Mouse (Mus musculus) hindbrain, embryonic 10.5 days (tissue): ENCODE data around the gene Elk4. TPM values are rescaled to one million over a fixed set of nuclear protein-coding genes. Genes with fewer than 3 reads are reported as not detected.

Source experiments
- DNase-seq: peaks from one replicate; pipeline ENCODE4 v3.0.0-alpha.2; 2017; ENCODE audit warnings: low spot score
- H3K27ac ChIP-seq: fragments of 300-500 bp; sonication (generic); 2 replicates; pipeline ENCODE4 v1.5.1; 2016; ENCODE audit warnings: mild to moderate bottlenecking, moderate library complexity
- H3K27me3 ChIP-seq: fragments of 300-500 bp; sonication (generic); 2 replicates; pipeline ENCODE4 v1.6.1; 2016; ENCODE audit warnings: mild to moderate bottlenecking; ENCODE audit not compliant: poor library complexity, insufficient read depth, severe bottlenecking
- H3K36me3 ChIP-seq: fragments of 300-500 bp; sonication (generic); 2 replicates; pipeline ENCODE4 v1.6.1; 2016; ENCODE audit warnings: mild to moderate bottlenecking, moderate library complexity
- H3K4me1 ChIP-seq: fragments of 300-500 bp; sonication (generic); replicated peaks from 2 replicates; pipeline ENCODE4 v1.6.1; 2016; ENCODE audit warnings: mild to moderate bottlenecking
- H3K4me3 ChIP-seq: fragments of 300-500 bp; sonication (generic); 2 replicates; pipeline ENCODE4 v1.5.1; 2016; ENCODE audit warnings: mild to moderate bottlenecking, moderate library complexity
- H3K9me3 ChIP-seq: fragments of 300-500 bp; sonication (generic); 2 replicates; pipeline ENCODE4 v1.6.1; 2016; ENCODE audit warnings: mild to moderate bottlenecking, moderate library complexity
- WGBS: fragments of 180-500 bp; shearing (Covaris S2); methylation state at CpG from one replicate; pipeline ENCODE4 v1.1.7; 2016; 5-methylcytosine and 5-hydroxymethylcytosine counted together
- polyA plus RNA-seq: library from polyadenylated mRNA; unstranded; fragments of >200 nt; fragmentation: Nextera tagmentation; extraction: Ambion mirVana; gene quantifications from 2 replicates; pipeline ENCODE4 v1.2.1, GENCODE M21; 2016

Gene Elk4
- 12.9 and 13.2 TPM in 2 replicates for polyA plus RNA-seq

DNA sequence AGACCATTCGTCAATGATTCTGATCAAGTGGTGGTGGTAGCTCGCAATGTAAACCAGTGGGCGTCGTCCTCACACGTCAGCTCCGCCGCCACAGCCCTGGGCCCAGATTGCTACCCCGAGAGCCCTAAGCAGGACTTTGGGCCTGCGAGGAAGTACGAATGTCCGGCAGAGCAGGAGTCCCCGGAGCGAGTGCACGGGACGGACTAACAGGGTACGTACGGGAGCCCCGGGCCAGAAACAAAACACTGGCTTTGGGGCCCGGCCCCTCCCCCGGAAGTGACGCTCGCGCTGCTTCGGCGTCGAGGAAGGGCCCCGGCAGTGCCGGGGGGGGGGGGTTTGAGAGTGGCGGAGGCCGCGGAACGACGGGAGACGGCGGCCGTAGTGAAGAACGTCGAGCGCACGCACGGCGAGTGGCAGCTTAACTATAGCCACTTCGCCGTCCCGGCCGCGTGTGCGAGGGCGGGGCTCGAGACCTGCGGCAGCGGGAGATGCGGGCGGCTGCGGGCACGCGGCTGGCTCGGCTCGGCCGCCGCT, at the start of gene Elk4:
Gene Elk4, plus strand, starts transcription at position 326 of the 534 bp plus-strand sequence.
- Histone ChIP-seq H3K4me3 (peak within 1 kb of the TSS; percentile 90), H3K4me1 (peaks cover 29% of the 10 kb centered on the region), H3K27ac (peak within 1 kb of the TSS; percentile 99), H3K9me3 (no peaks in the 10 kb centered on the region), H3K27me3 (no peaks in the 10 kb centered on the region), H3K36me3 (0 out of 2 replicates have a peak, but pooled peaks cover 2% of the 10 kb centered on the region)
- peak; percentile 93 for DNase-seq
- under 1% methylated on average over 61 of the region's 61 CpGs for WGBS

DNA sequence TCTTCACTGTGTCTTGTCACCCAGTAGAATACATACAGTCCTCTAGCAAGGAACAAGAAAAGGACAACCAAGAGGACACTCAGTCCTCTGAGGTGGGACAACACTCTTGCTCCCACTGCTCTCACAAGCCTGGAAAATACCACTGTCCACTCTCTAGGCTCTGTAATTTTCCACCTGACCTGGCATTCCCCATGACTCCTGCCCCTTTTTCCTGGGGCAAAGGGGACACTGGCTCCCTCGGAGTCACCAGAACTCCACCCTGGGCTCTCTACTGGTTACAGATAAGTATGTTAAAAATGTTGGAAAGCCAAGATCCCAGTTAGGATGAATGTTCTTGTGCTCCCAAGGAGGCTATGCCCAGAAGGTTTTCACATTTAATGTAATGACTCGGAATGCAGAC, 46.4 kb upstream of the Elk4 start:
- no peak for DNase-seq
- Histone ChIP-seq H3K36me3 (no peaks in the 10 kb centered on the region), H3K4me1 (peaks cover 55% of the 10 kb centered on the region), H3K27me3 (peaks cover 61% of the 10 kb centered on the region), H3K9me3 (no peaks in the 10 kb centered on the region), H3K4me3 (no peak overlapping the region), H3K27ac (0 out of 2 replicates have a peak overlapping the region, but pooled peaks have one; percentile 16)
- WGBS: 47% methylated on average over 2 of the region's 2 CpGs

DNA sequence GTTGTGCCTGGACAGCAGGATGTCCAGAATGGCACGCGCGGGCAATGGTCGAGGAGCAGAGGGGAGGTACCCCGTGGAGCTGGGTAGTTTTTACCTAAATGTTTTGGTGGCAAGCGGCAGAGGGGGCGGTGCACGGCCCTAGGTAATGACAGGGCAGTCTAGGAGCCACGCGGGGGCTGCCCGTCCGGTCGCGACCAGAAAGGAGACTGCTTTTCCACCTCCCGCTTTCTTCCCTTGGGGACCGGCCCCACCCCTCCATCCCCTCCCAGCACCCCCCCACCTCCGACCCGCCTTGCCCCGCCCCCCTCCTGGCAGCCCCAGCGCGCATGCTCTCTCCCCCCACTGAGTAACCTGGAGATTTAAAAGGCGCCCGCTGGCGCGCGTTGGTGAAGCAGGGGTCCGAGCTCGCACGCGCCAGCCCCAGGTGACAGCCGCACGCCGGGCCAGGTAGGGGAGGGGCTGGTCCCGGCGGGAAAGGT, 44.8 kb upstream of the Elk4 start, which contains the start of gene Slc45a3:
Gene Slc45a3, plus strand, starts transcription at position 362 of the 479 bp plus-strand sequence.
- DNase-seq: peak; percentile 63
- Histone ChIP-seq H3K27me3 (peaks cover 70% of the 10 kb centered on the region), H3K4me3 (peak within 1 kb of the TSS; percentile 92), H3K27ac (peak within 1 kb of the TSS; percentile 90), H3K9me3 (no peaks in the 10 kb centered on the region), H3K4me1 (peaks cover 66% of the 10 kb centered on the region), H3K36me3 (no peaks in the 10 kb centered on the region)
- WGBS: under 1% methylated on average over 35 of the region's 35 CpGs

DNA sequence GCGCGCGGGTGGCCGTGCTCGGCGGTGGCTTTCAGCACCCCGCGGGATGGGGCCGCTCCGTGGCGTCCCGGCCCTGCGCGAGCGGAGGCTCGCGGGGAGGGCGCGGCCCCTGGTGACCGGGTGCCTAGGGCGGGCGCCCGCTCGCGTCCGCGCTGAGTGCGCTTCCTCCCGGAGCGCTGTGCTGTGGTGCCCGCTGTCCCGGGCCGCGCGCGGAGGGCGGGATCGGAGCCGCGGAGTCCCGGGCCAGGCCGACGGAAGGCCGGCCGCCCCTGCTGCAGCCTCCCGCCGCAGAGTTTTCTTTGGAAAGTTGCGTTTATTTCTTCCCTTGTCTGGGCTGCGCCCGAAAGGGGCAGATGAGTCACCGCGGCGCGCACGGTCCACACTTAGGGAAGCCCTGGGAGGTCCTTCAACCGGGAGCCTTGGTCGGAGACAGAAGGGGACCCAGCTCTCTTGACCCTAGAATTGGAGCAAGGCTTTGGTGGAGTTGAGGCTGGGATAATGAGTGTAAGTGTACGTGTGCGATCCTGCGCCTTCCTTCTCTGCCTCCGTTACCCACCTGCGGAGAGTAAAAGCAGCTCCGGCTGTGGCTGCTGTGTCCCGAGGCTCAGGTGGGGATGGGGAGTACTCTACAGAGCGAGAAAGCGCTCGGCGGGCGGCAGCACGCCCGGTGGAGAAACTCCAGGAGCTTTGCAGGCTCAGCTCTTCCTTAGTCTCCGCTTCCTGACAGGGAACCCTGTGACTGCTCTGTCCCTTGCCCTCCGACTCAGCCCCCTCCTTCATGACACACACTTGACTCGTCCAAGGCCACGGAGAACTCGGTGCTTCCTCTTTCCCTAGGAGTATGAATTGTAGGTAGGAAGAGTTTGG, 44.1 kb upstream of the Elk4 start:
- peak overlapping the region; percentile 92 for H3K4me3 ChIP-seq
- peak overlapping the region; percentile 90 for H3K27ac ChIP-seq
- peak; percentile 47 for DNase-seq
- H3K36me3 ChIP-seq: no peaks in the 10 kb centered on the region
- H3K27me3 ChIP-seq: peaks cover 71% of the 10 kb centered on the region
- peaks cover 66% of the 10 kb centered on the region for H3K4me1 ChIP-seq
- no peaks in the 10 kb centered on the region for H3K9me3 ChIP-seq
- under 1% methylated on average over 76 of the region's 76 CpGs for WGBS

DNA sequence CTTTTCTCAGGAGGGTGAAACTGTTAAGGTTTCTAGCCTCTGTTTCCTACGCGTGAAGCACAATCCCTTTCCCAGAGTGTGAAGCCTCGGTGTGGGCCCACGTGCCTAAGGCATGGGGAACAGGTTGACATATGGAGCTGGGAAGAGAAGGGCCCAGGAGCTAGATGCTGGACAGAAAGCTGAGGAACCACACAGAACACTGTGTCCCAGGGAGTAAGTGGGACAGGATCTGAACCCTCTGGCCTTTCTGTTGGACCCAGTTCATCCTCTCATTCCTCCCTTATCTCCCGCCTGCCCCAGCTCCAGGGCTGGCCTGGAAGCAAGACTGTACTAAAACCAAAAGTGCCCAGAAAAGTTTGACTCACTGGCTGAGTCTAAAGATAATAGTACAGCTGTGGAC, 43.3 kb upstream of the Elk4 start:
- peak overlapping the region; percentile 92 for H3K4me3 ChIP-seq
- 28% methylated on average over 5 of the region's 5 CpGs for WGBS
- H3K4me1 ChIP-seq: peaks cover 74% of the 10 kb centered on the region

DNA sequence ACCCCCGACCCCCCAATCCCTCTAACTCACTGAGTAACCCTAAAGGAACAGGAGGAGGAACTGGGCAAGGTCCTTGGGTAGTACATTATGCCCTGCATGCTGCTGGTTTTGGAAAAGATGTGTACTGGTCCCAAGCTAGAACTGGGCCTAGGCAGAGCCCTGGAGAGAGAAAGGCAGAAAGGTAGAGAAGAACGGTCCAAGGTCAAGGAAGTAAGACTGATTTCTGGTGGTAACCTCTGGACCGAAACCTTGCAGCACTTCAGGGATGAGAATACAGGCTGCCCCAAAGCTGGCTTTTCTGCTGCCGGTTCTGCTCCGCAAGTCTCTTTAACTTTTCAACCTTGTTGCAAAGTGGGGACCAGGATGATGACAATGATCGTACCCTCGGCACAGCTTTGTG, 42.8 kb upstream of the Elk4 start:
- H3K4me1 ChIP-seq: peaks cover 79% of the 10 kb centered on the region
- no peaks in the 10 kb centered on the region for H3K36me3 ChIP-seq
- H3K27ac ChIP-seq: no peak overlapping the region; the same call in 1 of the 2 replicates
- 72% methylated on average over 7 of the region's 7 CpGs for WGBS
- H3K4me3 ChIP-seq: peak overlapping the region; percentile 92
- peaks cover 80% of the 10 kb centered on the region for H3K27me3 ChIP-seq
- DNase-seq: no peak
- no peaks in the 10 kb centered on the region for H3K9me3 ChIP-seq

More for the DNA sequence above, 43.3 kb upstream of the Elk4 start:
- no peak for DNase-seq
- Histone ChIP-seq H3K27me3 (peaks cover 79% of the 10 kb centered on the region), H3K36me3 (no peaks in the 10 kb centered on the region), H3K9me3 (no peaks in the 10 kb centered on the region), H3K27ac (peak overlapping the region; percentile 90)

DNA sequence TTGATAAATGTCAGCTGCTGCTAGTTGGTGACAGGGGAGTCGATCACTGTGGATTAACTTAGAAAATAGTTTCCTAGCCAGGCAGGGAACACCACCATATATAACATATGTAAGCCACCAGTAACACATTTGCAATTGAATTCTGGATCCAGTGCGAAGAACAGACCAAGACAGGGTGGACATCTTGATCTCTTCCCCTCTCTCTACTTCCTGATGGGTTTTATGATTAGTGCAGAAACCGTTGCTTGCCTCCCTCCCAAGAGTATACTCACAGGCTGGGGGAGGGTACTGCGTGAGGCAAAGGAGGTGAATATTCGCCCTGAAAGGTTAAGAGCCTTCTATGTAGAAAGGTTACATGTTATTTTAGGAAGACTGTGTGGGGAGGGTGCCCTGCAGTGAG, 41.6 kb upstream of the Elk4 start:
- H3K9me3 ChIP-seq: no peaks in the 10 kb centered on the region
- H3K36me3 ChIP-seq: no peaks in the 10 kb centered on the region
- H3K27ac ChIP-seq: peak overlapping the region; percentile 73; the same call in 1 of the 2 replicates
- 44% methylated on average over 5 of the region's 5 CpGs for WGBS
- H3K4me1 ChIP-seq: peaks cover 89% of the 10 kb centered on the region
- no peak for DNase-seq
- H3K4me3 ChIP-seq: peak overlapping the region; percentile 20; the same call in 1 of the 2 replicates
- peaks cover 76% of the 10 kb centered on the region for H3K27me3 ChIP-seq

DNA sequence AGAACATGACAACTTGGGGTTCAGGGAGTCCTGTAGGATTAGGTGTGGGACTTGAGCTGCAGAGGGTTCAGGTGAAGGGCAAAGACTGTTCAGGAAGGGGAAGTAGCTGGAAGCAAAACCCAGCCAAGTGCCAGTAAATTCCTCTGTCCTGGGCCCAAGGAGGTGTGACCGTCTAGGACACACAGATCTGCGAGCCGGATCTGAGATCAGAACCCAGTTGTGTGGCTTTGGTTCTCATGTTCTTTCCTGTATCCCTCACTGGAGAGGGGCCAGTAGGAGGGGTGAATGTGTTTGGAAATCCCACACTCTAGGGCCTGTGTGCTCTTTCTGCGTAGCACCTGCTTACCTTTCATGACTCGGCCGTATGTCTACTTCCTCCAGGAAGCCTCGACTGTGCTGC, 40.1 kb upstream of the Elk4 start:
- no peak overlapping the region for H3K4me3 ChIP-seq
- H3K4me1 ChIP-seq: peaks cover 95% of the 10 kb centered on the region
- WGBS: 80% methylated on average over 7 of the region's 7 CpGs
- no peaks in the 10 kb centered on the region for H3K9me3 ChIP-seq
- H3K27ac ChIP-seq: peak overlapping the region; percentile 66
- no peaks in the 10 kb centered on the region for H3K36me3 ChIP-seq
- DNase-seq: no peak
- H3K27me3 ChIP-seq: peaks cover 61% of the 10 kb centered on the region

DNA sequence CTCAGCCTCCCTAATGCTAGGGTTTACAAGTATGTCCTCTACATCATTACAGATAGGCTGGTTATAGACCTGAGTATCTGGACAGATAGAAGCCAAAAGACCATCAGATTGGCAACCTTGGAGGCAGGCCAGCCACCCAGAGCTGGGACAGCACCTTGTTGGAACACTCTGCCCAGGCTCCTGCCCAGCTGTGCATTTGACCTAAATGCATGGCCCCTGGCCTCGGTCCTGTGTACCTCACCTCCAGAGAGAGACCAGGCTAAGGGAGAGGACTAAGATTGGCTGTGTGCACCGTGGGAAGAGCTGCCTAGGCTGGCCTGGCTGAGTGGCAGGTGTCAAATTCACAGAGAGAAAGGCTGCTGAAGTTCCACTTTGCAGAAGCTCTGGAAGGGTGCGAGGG, 38.9 kb upstream of the Elk4 start:
- Histone ChIP-seq H3K4me1 (peaks cover 95% of the 10 kb centered on the region), H3K4me3 (no peak overlapping the region), H3K27ac (peak overlapping the region; percentile 96), H3K27me3 (peaks cover 52% of the 10 kb centered on the region), H3K36me3 (no peaks in the 10 kb centered on the region), H3K9me3 (no peaks in the 10 kb centered on the region)
- no peak for DNase-seq
- WGBS: 31% methylated on average over 3 of the region's 3 CpGs

DNA sequence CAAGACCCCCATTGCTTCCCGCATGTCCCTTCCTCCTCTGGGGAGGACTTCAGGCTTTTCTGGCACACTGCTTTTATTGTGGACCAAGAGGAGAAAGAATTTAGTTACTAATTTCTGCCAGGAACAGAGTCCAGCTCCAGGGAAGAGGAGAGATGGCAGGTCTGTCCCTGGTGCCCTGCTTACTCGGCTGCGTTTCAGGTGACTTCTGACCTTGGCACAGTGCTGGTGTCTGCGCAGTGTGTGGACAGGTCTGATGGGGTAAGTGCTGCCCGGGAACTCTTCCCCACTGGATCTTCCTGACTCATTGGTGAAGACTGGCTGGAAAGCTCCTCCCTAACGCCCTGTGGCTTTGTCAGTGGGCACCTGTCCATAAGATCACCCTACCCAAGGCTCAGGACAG, 38.4 kb upstream of the Elk4 start:
- DNase-seq: no peak
- WGBS: 65% methylated on average over 6 of the region's 6 CpGs
- Histone ChIP-seq H3K4me1 (peaks cover 95% of the 10 kb centered on the region), H3K27ac (peak overlapping the region; percentile 96), H3K27me3 (peaks cover 52% of the 10 kb centered on the region), H3K4me3 (no peak overlapping the region), H3K9me3 (no peaks in the 10 kb centered on the region), H3K36me3 (no peaks in the 10 kb centered on the region)

DNA sequence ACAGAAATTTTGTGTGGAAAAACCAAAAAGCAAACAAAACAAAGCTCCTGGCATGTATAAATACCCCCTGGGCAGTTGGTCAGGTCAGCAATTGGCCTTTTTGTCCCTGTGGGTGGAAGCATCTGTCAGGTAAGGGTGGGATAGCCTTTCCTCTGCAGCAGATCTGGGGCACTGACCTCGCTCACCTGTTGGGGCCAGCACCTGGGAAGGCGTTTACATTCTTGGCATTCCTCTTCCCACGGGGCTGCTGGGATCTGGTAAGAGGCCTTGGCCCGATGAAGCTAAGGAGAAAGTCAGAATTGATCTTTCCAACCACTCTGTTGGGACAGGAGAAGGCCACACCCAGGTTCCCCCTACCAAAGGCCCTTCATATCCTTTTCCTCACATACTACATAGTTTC, 37.6 kb upstream of the Elk4 start:
- no peaks in the 10 kb centered on the region for H3K36me3 ChIP-seq
- no peak for DNase-seq
- WGBS: 50% methylated on average over 4 of the region's 4 CpGs
- H3K27me3 ChIP-seq: peaks cover 45% of the 10 kb centered on the region
- H3K27ac ChIP-seq: peak overlapping the region; percentile 96
- no peak overlapping the region for H3K4me3 ChIP-seq
- H3K4me1 ChIP-seq: peaks cover 95% of the 10 kb centered on the region
- no peaks in the 10 kb centered on the region for H3K9me3 ChIP-seq

DNA sequence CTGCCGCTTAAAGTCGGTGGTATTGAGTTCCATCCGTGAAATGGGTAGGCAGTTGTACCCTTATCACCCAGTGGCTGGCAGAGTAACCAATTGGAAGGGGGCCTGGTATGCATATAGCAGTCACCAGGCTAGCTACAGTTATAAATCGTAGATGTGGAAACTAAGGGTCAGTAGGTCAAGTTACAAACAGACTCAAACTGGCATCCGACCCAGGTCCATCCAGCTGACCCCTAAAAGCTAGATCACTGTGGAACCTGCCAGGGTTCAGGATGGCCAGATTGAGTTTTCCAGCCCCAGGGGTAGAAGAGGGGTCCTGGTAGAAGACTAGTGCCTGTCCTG, 37.1 kb upstream of the Elk4 start:
- H3K36me3 ChIP-seq: no peaks in the 10 kb centered on the region
- peak overlapping the region; percentile 96 for H3K27ac ChIP-seq
- peaks cover 40% of the 10 kb centered on the region for H3K27me3 ChIP-seq
- peak overlapping the region; percentile 42 for H3K4me3 ChIP-seq
- no peak for DNase-seq
- peaks cover 98% of the 10 kb centered on the region for H3K4me1 ChIP-seq
- H3K9me3 ChIP-seq: no peaks in the 10 kb centered on the region
- 30% methylated on average over 5 of the region's 5 CpGs for WGBS
